Mouse (Mus musculus) forebrain, embryonic 13.5 days (tissue): Measurements from ENCODE around the gene Gm3573. TPM values are rescaled to one million over a fixed set of nuclear protein-coding genes. Genes with fewer than 3 reads are reported as not detected.
"Not testable (repeated sequence)": the region's sequence is repeated elsewhere in the genome, so short reads cannot be mapped to it uniquely, and the experiment has no call there.

Experiments
- ATAC-seq: fragments of 200-750 bp; cut with Nextera tagmentation; 2 replicates; pipeline ENCODE4 v1.8.0; 2017
- H3K27ac ChIP-seq: fragments of 300-500 bp; sonication (generic); 2 replicates; pipeline ENCODE4 v1.5.1; 2015; ENCODE audit warnings: inconsistent platforms, mild to moderate bottlenecking, moderate library complexity
- H3K27me3 ChIP-seq: fragments of 300-500 bp; sonication (generic); 2 replicates; pipeline ENCODE4 v1.6.1; 2015; ENCODE audit warnings: mild to moderate bottlenecking, inconsistent platforms
- H3K36me3 ChIP-seq: fragments of 300-500 bp; sonication (generic); 2 replicates; pipeline ENCODE4 v1.6.1; 2015; ENCODE audit warnings: mild to moderate bottlenecking, inconsistent platforms; ENCODE audit not compliant: poor library complexity, severe bottlenecking
- H3K4me1 ChIP-seq: fragments of 300-500 bp; sonication (generic); 2 replicates; pipeline ENCODE4 v1.6.1; 2015; ENCODE audit warnings: inconsistent platforms
- H3K4me2 ChIP-seq: fragments of 300-500 bp; sonication (generic); 2 replicates; pipeline ENCODE4 v1.6.1; 2015; ENCODE audit warnings: inconsistent platforms, mild to moderate bottlenecking, moderate library complexity
- H3K4me3 ChIP-seq: fragments of 300-500 bp; sonication (generic); 2 replicates; pipeline ENCODE4 v1.5.1; 2015; ENCODE audit warnings: mild to moderate bottlenecking, inconsistent platforms
- H3K9ac ChIP-seq: fragments of 300-500 bp; sonication (generic); 2 replicates; pipeline ENCODE4 v1.6.1; 2015; ENCODE audit warnings: mild to moderate bottlenecking, inconsistent platforms
- H3K9me3 ChIP-seq: fragments of 300-500 bp; sonication (generic); replicated peaks from 2 replicates; pipeline ENCODE4 v1.6.1; 2016; ENCODE audit warnings: inconsistent platforms
- WGBS: fragments of 180-500 bp; shearing (Covaris S2); methylation state at CpG from one replicate; pipeline ENCODE4 v1.1.7; 2015; 5-methylcytosine and 5-hydroxymethylcytosine counted together
- polyA plus RNA-seq: library from polyadenylated mRNA; unstranded; fragments of >200 nt; fragmentation: Nextera tagmentation; extraction: Ambion mirVana; gene quantifications from 2 replicates; pipeline ENCODE4 v1.2.1, GENCODE M21; 2015

The Gm3573 gene
- polyA plus RNA-seq = not detected in 2 replicates

- H3K36me3 ChIP-seq, ATAC-seq, H3K9me3 ChIP-seq, H3K9ac ChIP-seq, H3K27ac ChIP-seq, H3K4me2 ChIP-seq, H3K27me3 ChIP-seq, H3K4me3 ChIP-seq, H3K4me1 ChIP-seq: not testable (repeated sequence)
- WGBS = no CpG with 5 or more reads among the region's 1 CpGs
Measured at GRCm38 (mm10) chr14:42190691-42191090, at the start of gene Gm3573. Gm3573 (minus strand) TSS chr14:42190791.

- H3K9me3 ChIP-seq, H3K4me1 ChIP-seq, H3K4me3 ChIP-seq, H3K27ac ChIP-seq, ATAC-seq, H3K4me2 ChIP-seq, H3K36me3 ChIP-seq, H3K27me3 ChIP-seq, H3K9ac ChIP-seq: not testable (repeated sequence)
- 83% methylated on average over 10 of the region's 10 CpGs for WGBS
Measured at GRCm38 (mm10) chr14:42216766-42217537, 26.4 kb upstream of the Gm3573 start.

GRCm38 (mm10) chr14:42183936-42184335 is 6.7 kb downstream of the Gm3573 start:
- H3K36me3 ChIP-seq, H3K27ac ChIP-seq, H3K27me3 ChIP-seq, ATAC-seq, H3K4me3 ChIP-seq, H3K9me3 ChIP-seq, H3K9ac ChIP-seq, H3K4me1 ChIP-seq, H3K4me2 ChIP-seq: not testable (repeated sequence)
- WGBS = 74% methylated on average over 3 of the region's 3 CpGs

GRCm38 (mm10) chr14:42162522-42162921 is 28.1 kb downstream of the Gm3573 start, which contains the start of gene Gm17027:
Gm17027 (minus strand) TSS chr14:42162622.
- not testable (repeated sequence) for H3K36me3 ChIP-seq, H3K27ac ChIP-seq, H3K4me1 ChIP-seq, H3K4me3 ChIP-seq, H3K9me3 ChIP-seq, ATAC-seq, H3K9ac ChIP-seq, H3K4me2 ChIP-seq, H3K27me3 ChIP-seq
- WGBS = 78% methylated on average over 1 of the region's 2 CpGs

Other genes starting within 250 kb of the Gm3573 start
- not detected in 2 replicates for gene 1700024B05Rik, start 246.8 kb downstream of the Gm3573 start, polyA plus RNA-seq
- gene Gm6401, start 222.9 kb downstream of the Gm3573 start, polyA plus RNA-seq = not detected in 2 replicates
- gene Gm3543, start 207.5 kb downstream of the Gm3573 start, polyA plus RNA-seq = not detected in 2 replicates
- gene Gm7951, start 73.4 kb downstream of the Gm3573 start, polyA plus RNA-seq = not detected in 2 replicates
- not detected in 2 replicates for gene Gm17027, start 28.2 kb downstream of the Gm3573 start, polyA plus RNA-seq
- gene Gm17026, start 69.3 kb upstream of the Gm3573 start, polyA plus RNA-seq = not detected in 2 replicates
- not detected in 2 replicates for gene Gm9611, start 106.6 kb upstream of the Gm3573 start, polyA plus RNA-seq
- gene Gm7995, start 119.4 kb upstream of the Gm3573 start, polyA plus RNA-seq = not detected in 2 replicates
- not detected in 2 replicates for gene Gm8005, start 248.9 kb upstream of the Gm3573 start, polyA plus RNA-seq